7 mouse cellular contexts compared by ENCODE assay signal in genomic region chr4:46450519-46451131, GRCm38 (mm10). TPM values are rescaled to one million over a fixed set of nuclear protein-coding genes. Genes with fewer than 3 reads are reported as not detected.
A peak's percentile ranks its signal among the peaks of the same experiment; 100 is the strongest.
DNase-seq lines count a peak whose midpoint lies in the region; ATAC-seq and TF ChIP-seq lines count a peak whose summit lies in the region.

Anp32b (plus strand) TSS chr4:46450902.

- H3K9me3 ChIP-seq in embryonic facial prominence, embryonic 11.5 days (replicated peaks; ENCODE audit: control insufficient read depth, low read length), result no peaks in the 10 kb centered on the region
- H3K9me3 ChIP-seq in limb, embryonic 12.5 days, result no peaks in the 10 kb centered on the region
- no peaks in the 10 kb centered on the region for H3K9me3 ChIP-seq in midbrain, embryonic 15.5 days

- H3K4me2 ChIP-seq in embryonic facial prominence, embryonic 11.5 days (ENCODE audit: low read depth, low read length), result peak within 1 kb of the TSS; percentile 91
- H3K4me2 ChIP-seq in limb, embryonic 12.5 days, result peak within 1 kb of the TSS; percentile 79
- H3K4me2 ChIP-seq in midbrain, embryonic 15.5 days, result peak within 1 kb of the TSS; percentile 76

- H3K4me3 ChIP-seq in embryonic facial prominence, embryonic 11.5 days (ENCODE audit: low read depth, low read length), result peak within 1 kb of the TSS; percentile 97
- peak within 1 kb of the TSS; percentile 89 for H3K4me3 ChIP-seq in kidney, adult 2 months (ENCODE audit: insufficient read depth, low read depth, low read length)
- H3K4me3 ChIP-seq in limb, embryonic 12.5 days (replicated peaks), result peak within 1 kb of the TSS; percentile 95
- peak within 1 kb of the TSS; percentile 89 for H3K4me3 ChIP-seq in midbrain, embryonic 15.5 days
- H3K4me3 ChIP-seq in spleen, adult 2 months (ENCODE audit: extremely low read depth, insufficient read depth, insufficient read length), result peak within 1 kb of the TSS; percentile 86

- 0% methylated on average over 37 of the region's 66 CpGs for WGBS in embryonic facial prominence, embryonic 11.5 days
- WGBS in kidney, adult 2 months, result 2% methylated on average over 57 of the region's 66 CpGs
- under 1% methylated on average over 66 of the region's 66 CpGs for WGBS in limb, embryonic 12.5 days
- WGBS in midbrain, embryonic 15.5 days, result under 1% methylated on average over 60 of the region's 66 CpGs
- under 1% methylated on average over 66 of the region's 66 CpGs for WGBS in spleen, adult 2 months

- H3K4me1 ChIP-seq in embryonic facial prominence, embryonic 11.5 days (ENCODE audit: control insufficient read depth, insufficient read depth, low read length), result peaks cover 4% of the 10 kb centered on the region; the same call in 1 of the 2 replicates
- H3K4me1 ChIP-seq in kidney, adult 2 months (ENCODE audit: control insufficient read depth, insufficient read depth, low read length), result peaks cover 7% of the 10 kb centered on the region; the same call in 1 of the 2 replicates
- H3K4me1 ChIP-seq in limb, embryonic 12.5 days (replicated peaks), result peaks cover 24% of the 10 kb centered on the region
- peaks cover 30% of the 10 kb centered on the region for H3K4me1 ChIP-seq in midbrain, embryonic 15.5 days
- H3K4me1 ChIP-seq in spleen, adult 2 months (ENCODE audit: control insufficient read depth, insufficient read depth, insufficient read length), result peaks cover 12% of the 10 kb centered on the region; the same call in 1 of the 2 replicates

- TF ChIP-seq POLR2A in kidney, adult 2 months (IDR thresholded peaks at IDR 0.05; ENCODE audit: low read depth, low read length), result no peak
- peak; percentile 43; the same call in 1 of the 2 replicates for TF ChIP-seq POLR2A in spleen, adult 2 months (IDR thresholded peaks at IDR 0.05; ENCODE audit: low read depth, low read length)

- no peaks in the 10 kb centered on the region for H3K36me3 ChIP-seq in embryonic facial prominence, embryonic 11.5 days (replicated peaks; ENCODE audit: control insufficient read depth, insufficient read depth, low read depth, low read length)
- H3K36me3 ChIP-seq in kidney, adult 2 months (ENCODE audit: control insufficient read depth, insufficient read depth, low read length), result no peaks in the 10 kb centered on the region
- H3K36me3 ChIP-seq in limb, embryonic 12.5 days, result no peaks in the 10 kb centered on the region
- H3K36me3 ChIP-seq in midbrain, embryonic 15.5 days (replicated peaks), result no peaks in the 10 kb centered on the region
- H3K36me3 ChIP-seq in spleen, adult 2 months (ENCODE audit: control insufficient read depth, insufficient read depth, low read length), result no peaks in the 10 kb centered on the region

- TF ChIP-seq CTCF in kidney, adult 2 months (conservative IDR thresholded peaks at IDR 0.05; ENCODE audit: insufficient read depth, insufficient read length, low read depth, low read length), result peak; percentile 53
- peak; percentile 55 for TF ChIP-seq CTCF in spleen, adult 2 months (IDR thresholded peaks at IDR 0.05; ENCODE audit: extremely low read depth, insufficient read depth, insufficient read length, insufficient replicate concordance)

- H3K27ac ChIP-seq in embryonic facial prominence, embryonic 11.5 days (replicated peaks; ENCODE audit: low read depth, low read length), result peak within 1 kb of the TSS; percentile 99
- H3K27ac ChIP-seq in kidney, adult 2 months (ENCODE audit: insufficient read depth, low read depth, low read length), result peak within 1 kb of the TSS; percentile 87
- peak within 1 kb of the TSS; percentile 100 for H3K27ac ChIP-seq in limb, embryonic 12.5 days
- peak within 1 kb of the TSS; percentile 98 for H3K27ac ChIP-seq in midbrain, embryonic 15.5 days
- H3K27ac ChIP-seq in spleen, adult 2 months (ENCODE audit: insufficient read depth, low read length), result peak within 1 kb of the TSS; percentile 98

- H3K27me3 ChIP-seq in embryonic facial prominence, embryonic 11.5 days (ENCODE audit: control insufficient read depth, insufficient read depth, low read length), result no peaks in the 10 kb centered on the region
- no peaks in the 10 kb centered on the region for H3K27me3 ChIP-seq in kidney, adult 2 months (replicated peaks; ENCODE audit: control insufficient read depth, insufficient read depth, low read length)
- no peaks in the 10 kb centered on the region for H3K27me3 ChIP-seq in limb, embryonic 12.5 days
- no peaks in the 10 kb centered on the region for H3K27me3 ChIP-seq in midbrain, embryonic 15.5 days (replicated peaks)
- no peaks in the 10 kb centered on the region for H3K27me3 ChIP-seq in spleen, adult 2 months (ENCODE audit: control insufficient read depth, insufficient read depth, low read length)

- DNase-seq in adrenal gland, postnatal 14 days, result peak; percentile 97
- peak; percentile 96 for DNase-seq in embryonic facial prominence, embryonic 11.5 days (ENCODE audit: low spot score)
- DNase-seq in heart, adult 18-20 months, result peak; percentile 94
- peak; percentile 94 for DNase-seq in kidney, adult 2 months
- DNase-seq in spleen, adult 2 months (ENCODE audit: low read depth in 1 of 2, low spot score in 2 of 2), result peak; percentile 71 to 88

- ATAC-seq in embryonic facial prominence, embryonic 11.5 days (replicated peaks; ENCODE audit: insufficient number of reproducible peaks, low FRiP score, low TSS enrichment, low read depth), result peak; percentile 96
- ATAC-seq in limb, embryonic 12.5 days (ENCODE audit: insufficient number of reproducible peaks, insufficient read depth, low FRiP score, low TSS enrichment, low read depth), result peak; percentile 97
- ATAC-seq in midbrain, embryonic 15.5 days (replicated peaks), result peak; percentile 96

- H3K9ac ChIP-seq in embryonic facial prominence, embryonic 11.5 days (replicated peaks; ENCODE audit: low read length), result peak within 1 kb of the TSS; percentile 99
- peak within 1 kb of the TSS; percentile 99 for H3K9ac ChIP-seq in limb, embryonic 12.5 days (replicated peaks)
- H3K9ac ChIP-seq in midbrain, embryonic 15.5 days, result peak within 1 kb of the TSS; percentile 94

RNA-seq across cellular contexts. Expression of gene Anp32b, which starts in this region (rescaled TPM):
- total RNA-seq in adrenal gland, postnatal 14 days (2021), result 156 and 162 TPM in 2 replicates
- 327 and 354 TPM in 2 replicates for polyA plus RNA-seq in embryonic facial prominence, embryonic 11.5 days (2014; fragmentation: Nextera tagmentation; extraction: Ambion mirVana)
- total RNA-seq in heart, adult 18-20 months (2021), result 10 to 100 TPM; 55.2 to 56.6 TPM
- 9.8 and 12.7 TPM in 2 replicates for polyA plus RNA-seq in kidney, adult 2 months (2012; rRNA removed)
- polyA plus RNA-seq in limb, embryonic 12.5 days (2016; fragmentation: Nextera tagmentation; extraction: Ambion mirVana), result 362 and 372 TPM in 2 replicates
- polyA plus RNA-seq in midbrain, embryonic 15.5 days (2015; fragmentation: Nextera tagmentation; extraction: Ambion mirVana), result 72.3 and 74.4 TPM in 2 replicates
- polyA plus RNA-seq in spleen, adult 2 months (2012; rRNA removed), result 19.1 and 26.6 TPM in 2 replicates

Comparison
In these comparisons a context has a peak if more than half of its experiments do, and no peak if none do; other contexts are left out.
1. Peak in every context shown above with its lines: DNase-seq, ATAC-seq, H3K4me3 ChIP-seq and H3K27ac ChIP-seq.